Mouse (Mus musculus) testis, adult 2 months (tissue): Measurements from ENCODE around the gene Mafb.

Experiments used
- CTCF ChIP-seq: fragments of 200-500 bp; IDR thresholded peaks from 2 replicates; pipeline ENCODE4 v1.5.1; 2012; ENCODE audit warnings: low read depth, mild to moderate bottlenecking, inconsistent platforms, low read length, moderate library complexity; ENCODE audit not compliant: control insufficient read depth, insufficient read depth, insufficient replicate concordance
- POLR2A ChIP-seq: fragments of 200-500 bp; IDR thresholded peaks from 2 replicates; pipeline ENCODE4 v1.6.1; 2012; ENCODE audit warnings: low read depth, mild to moderate bottlenecking, inconsistent platforms, low read length, moderate library complexity; ENCODE audit not compliant: control insufficient read depth

GRCm38 (mm10) chr2:160366111-160366979, 520 bp downstream of the Mafb start:
- TF ChIP-seq POLR2A: no peak
- TF ChIP-seq CTCF: no peak
